Mouse (Mus musculus): Measurements from ENCODE around the gene Uts2b.
"Not testable (repeated sequence)": the region's sequence is repeated elsewhere in the genome, so short reads cannot be mapped to it uniquely, and the experiment has no call there.

Uts2b gene

DNA sequence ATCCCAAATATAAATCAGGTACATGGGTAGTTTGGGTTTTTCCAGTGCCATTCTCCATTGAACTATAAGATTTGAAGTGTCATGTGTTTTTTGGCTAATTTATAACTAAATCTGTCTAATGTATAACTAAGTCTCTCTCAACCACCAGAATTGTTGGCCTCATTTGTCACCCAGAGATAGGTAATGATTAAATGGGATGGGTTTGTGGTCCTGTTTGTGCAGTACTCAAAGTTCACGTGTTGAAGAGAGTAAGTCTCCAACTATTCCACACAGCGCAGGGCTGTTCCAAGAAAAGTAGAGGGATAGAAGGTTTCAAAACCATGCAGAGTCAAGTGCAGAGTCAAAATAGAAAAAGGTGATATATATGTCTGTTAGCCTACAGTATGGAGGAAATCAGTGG lies 5.3 kb upstream of the Uts2b start:
- DNase-seq (ENCODE audit: low spot score), result no peak

DNA sequence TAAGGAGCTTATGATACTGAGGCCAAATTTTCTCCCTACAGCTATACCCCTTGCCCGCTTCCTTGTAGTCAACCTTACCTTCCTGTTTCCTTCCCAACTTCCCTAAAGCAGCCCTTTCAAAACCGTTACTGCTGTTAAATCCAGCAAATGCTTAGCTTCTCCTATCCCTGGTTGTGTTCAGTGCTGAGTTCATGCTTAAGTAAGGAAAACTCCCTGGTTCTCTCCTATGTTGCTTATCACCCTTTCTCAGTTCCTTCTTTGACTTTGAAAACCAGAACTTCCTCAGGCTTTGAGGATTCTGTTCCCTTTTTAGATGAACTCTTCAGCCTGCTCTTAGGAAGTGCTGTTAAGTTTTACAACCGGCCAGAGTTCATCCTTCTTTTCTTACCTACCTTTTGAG lies 4.1 kb upstream of the Uts2b start:
- no peak for DNase-seq (ENCODE audit: low spot score)

- no peak for DNase-seq (ENCODE audit: low spot score)
These were observed 661 bp upstream of the Uts2b start for GRCm38 (mm10) chr16:27370700-27371099.

DNA sequence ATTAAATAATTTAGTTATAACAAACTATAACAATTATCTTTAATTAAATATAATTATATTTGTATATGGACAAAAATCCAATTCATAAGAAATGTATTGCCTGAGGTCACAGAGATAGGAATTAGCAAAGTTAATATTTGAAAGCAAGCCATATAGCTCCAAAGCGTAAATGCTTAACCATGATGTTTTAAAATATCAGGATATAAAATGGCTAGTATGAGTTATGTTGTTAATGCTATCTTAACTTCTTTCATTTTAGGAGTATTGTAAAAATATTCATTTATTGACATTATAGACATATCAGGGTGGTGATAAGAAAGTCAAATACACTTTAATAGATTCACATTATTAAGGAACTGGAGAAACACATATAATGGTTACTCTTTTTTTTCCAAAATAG lies 10.0 kb downstream of the Uts2b start:
- DNase-seq (ENCODE audit: low spot score), result no peak

GRCm38 (mm10) chr16:27354464-27354863 lies 15.6 kb downstream of the Uts2b start:
- DNase-seq (ENCODE audit: low spot score), result no peak

GRCm38 (mm10) chr16:27349878-27350532 lies 20.0 kb downstream of the Uts2b start:
- DNase-seq (ENCODE audit: low spot score), result no peak

GRCm38 (mm10) chr16:27349235-27349634 lies 20.8 kb downstream of the Uts2b start:
- no peak for DNase-seq (ENCODE audit: low spot score)

DNA sequence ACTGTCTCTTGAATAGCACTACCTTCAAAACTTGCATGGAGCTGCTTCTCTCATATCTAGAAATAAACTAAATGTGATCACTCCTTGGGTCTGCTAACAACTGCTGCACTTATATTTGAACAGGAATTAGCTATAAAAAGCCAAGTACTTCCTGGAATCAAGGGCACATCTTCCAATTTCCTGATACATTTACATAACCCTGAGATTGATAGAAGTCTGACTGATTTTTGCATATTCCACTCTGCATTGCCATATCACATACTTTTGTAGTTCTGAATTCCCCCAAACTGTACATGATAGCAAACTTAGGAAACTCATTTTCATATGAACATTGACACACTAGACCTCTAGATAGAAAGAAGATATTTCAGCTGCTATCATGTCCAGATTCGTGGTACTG lies 21.7 kb downstream of the Uts2b start:
- DNase-seq (ENCODE audit: low spot score), result no peak

GRCm38 (mm10) chr16:27347521-27347920 lies 22.5 kb downstream of the Uts2b start:
- no peak for DNase-seq (ENCODE audit: low spot score)

- DNase-seq (ENCODE audit: low spot score), result no peak
These were observed 43.6 kb downstream of the Uts2b start for GRCm38 (mm10) chr16:27326463-27326862.

- DNase-seq (ENCODE audit: low spot score), result no peak
These were observed 48.0 kb downstream of the Uts2b start for GRCm38 (mm10) chr16:27322047-27322446.

DNA sequence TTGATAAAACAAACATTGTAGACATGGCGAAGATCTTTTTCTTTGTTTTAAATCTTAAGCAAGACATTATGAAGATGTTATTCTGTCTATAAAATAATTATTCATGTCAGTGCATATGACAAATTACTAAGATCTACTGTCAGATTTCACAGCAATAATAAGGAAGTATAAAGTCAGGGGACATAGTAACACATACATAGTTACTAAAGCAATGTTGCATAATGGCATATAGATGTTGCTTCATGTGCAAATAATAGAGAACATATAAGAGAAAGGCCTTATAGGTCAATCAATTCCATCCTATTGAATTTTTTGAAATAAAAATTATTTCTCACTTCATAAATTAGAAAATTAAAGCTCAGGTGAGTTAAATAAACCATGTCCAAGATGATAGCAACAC lies 50.9 kb downstream of the Uts2b start:
- no peak for DNase-seq (ENCODE audit: low spot score)

- DNase-seq (ENCODE audit: low spot score), result not testable (repeated sequence)
These were observed 62.9 kb downstream of the Uts2b start, which contains the start of gene Ostn for GRCm38 (mm10) chr16:27307189-27307588. TSS of gene Ostn (plus strand) at chr16:27307489.

All from urinary bladder, postnatal 10 days (tissue).